Mouse (Mus musculus) lung, embryonic 14.5 days (tissue): ENCODE data around the gene Rsph3a. TPM values are rescaled to one million over a fixed set of nuclear protein-coding genes. Genes with fewer than 3 reads are reported as not detected.

Source experiments
- ATAC-seq: fragments of 200-750 bp; cut with Nextera tagmentation; 2 replicates; pipeline ENCODE4 v1.8.0; 2017; ENCODE audit warnings: mild to moderate bottlenecking, moderate TSS enrichment, moderate library complexity; ENCODE audit not compliant: insufficient read depth
- DNase-seq: peaks from one replicate; pipeline ENCODE4 v3.0.0-alpha.2; 2015
- H3K27ac ChIP-seq: fragments of 300-500 bp; sonication (generic); 2 replicates; pipeline ENCODE4 v1.5.1; 2014; ENCODE audit warnings: low read depth, mild to moderate bottlenecking, moderate library complexity
- H3K27me3 ChIP-seq: fragments of 300-500 bp; sonication (generic); 2 replicates; pipeline ENCODE4 v1.6.1; 2014; ENCODE audit warnings: low read length, control low read depth; ENCODE audit not compliant: insufficient read depth
- H3K36me3 ChIP-seq: fragments of 300-500 bp; sonication (generic); 2 replicates; pipeline ENCODE4 v1.6.1; 2014; ENCODE audit warnings: control low read depth; ENCODE audit not compliant: insufficient read depth
- H3K4me1 ChIP-seq: fragments of 300-500 bp; sonication (generic); 2 replicates; pipeline ENCODE4 v1.6.1; 2014; ENCODE audit warnings: antibody characterized with exemption, control low read depth; ENCODE audit not compliant: insufficient read depth
- H3K4me2 ChIP-seq: fragments of 300-500 bp; sonication (generic); 2 replicates; pipeline ENCODE4 v1.6.1; 2014; ENCODE audit warnings: mild to moderate bottlenecking
- H3K4me3 ChIP-seq: fragments of 300-500 bp; sonication (generic); 2 replicates; pipeline ENCODE4 v1.5.1; 2014; ENCODE audit warnings: low read depth, low read length
- H3K9ac ChIP-seq: fragments of 300-500 bp; sonication (generic); 2 replicates; pipeline ENCODE4 v1.6.1; 2014
- H3K9me3 ChIP-seq: fragments of 300-500 bp; sonication (generic); 2 replicates; pipeline ENCODE4 v1.6.1; 2016; ENCODE audit warnings: low read depth, low read length, control low read depth
- CTCF ChIP-seq: IDR thresholded peaks from 2 replicates; pipeline ENCODE4 v1.5.1; 2016; ENCODE audit warnings: antibody characterized with exemption, low read depth
- WGBS: fragments of 180-500 bp; shearing (Covaris S2); extraction: QIAGEN DNeasy Blood & Tissue Kit; methylation state at CpG from one replicate; pipeline ENCODE4 v1.1.7; 2014; 5-methylcytosine and 5-hydroxymethylcytosine counted together
- polyA plus RNA-seq: library from polyadenylated mRNA; unstranded; fragments of >200 nt; fragmentation: Nextera tagmentation; extraction: Ambion mirVana; gene quantifications from 2 replicates; pipeline ENCODE4 v1.2.1, GENCODE M21; 2014

The Rsph3a gene
- polyA plus RNA-seq, 1 experiment from 2014 or later: 48.2 TPM

DNA sequence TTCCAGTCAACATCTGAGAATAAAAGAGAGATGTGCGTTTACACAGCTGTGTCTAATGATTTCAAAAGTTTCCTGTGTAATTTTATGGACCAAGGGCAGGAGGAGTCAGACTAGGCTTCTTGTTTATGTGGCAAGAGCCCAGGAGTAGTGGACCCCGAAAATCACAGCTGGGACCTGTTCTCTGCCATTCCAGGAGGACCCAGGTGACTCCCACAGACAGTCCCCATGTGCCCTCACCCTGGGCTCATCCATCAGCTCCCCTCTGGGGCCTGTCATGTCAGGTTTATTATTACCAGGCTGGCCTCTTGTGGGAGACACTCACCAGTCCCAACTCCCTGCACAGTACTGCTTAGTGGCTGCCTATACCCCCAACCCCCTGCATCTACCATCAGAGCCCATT lies 26.2 kb upstream of the Rsph3a start:
- H3K4me1 ChIP-seq: no peaks in the 10 kb centered on the region
- 46% methylated on average over 2 of the region's 2 CpGs for WGBS
- peak; percentile 0 for DNase-seq
- no peaks in the 10 kb centered on the region for H3K36me3 ChIP-seq
- H3K9ac ChIP-seq: no peak overlapping the region
- TF ChIP-seq CTCF: no peak
- no peak for ATAC-seq
- no peak overlapping the region for H3K27ac ChIP-seq
- no peak overlapping the region for H3K4me2 ChIP-seq
- no peak overlapping the region for H3K4me3 ChIP-seq
- no peaks in the 10 kb centered on the region for H3K9me3 ChIP-seq
- H3K27me3 ChIP-seq: no peaks in the 10 kb centered on the region

DNA sequence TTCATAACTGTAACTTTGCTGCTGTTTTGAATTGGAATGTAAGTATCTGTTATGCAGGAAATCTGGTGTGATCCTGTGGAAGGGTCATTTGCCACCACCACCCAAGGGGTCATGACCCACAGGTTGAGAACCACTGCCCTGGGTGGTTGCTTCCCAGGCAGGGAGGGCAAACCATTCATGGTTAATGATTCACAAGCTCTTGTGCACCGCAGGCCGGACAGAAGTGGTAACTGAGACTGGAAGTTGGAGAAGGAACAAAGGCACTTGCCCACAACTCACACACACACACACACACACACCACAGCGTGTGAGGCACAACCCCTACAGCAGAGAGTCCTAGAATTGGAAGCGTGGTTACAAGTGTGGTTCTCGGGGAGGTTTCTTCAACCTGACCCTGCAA lies 22.9 kb upstream of the Rsph3a start:
- TF ChIP-seq CTCF: no peak
- peak; percentile 8 for DNase-seq
- Histone ChIP-seq H3K9me3 (no peaks in the 10 kb centered on the region), H3K27ac (no peak overlapping the region), H3K9ac (no peak overlapping the region), H3K4me2 (no peak overlapping the region), H3K4me3 (no peak overlapping the region), H3K27me3 (no peaks in the 10 kb centered on the region), H3K36me3 (no peaks in the 10 kb centered on the region), H3K4me1 (0 out of 2 replicates have a peak, but pooled peaks cover 5% of the 10 kb centered on the region)
- no peak for ATAC-seq
- WGBS: 68% methylated on average over 5 of the region's 5 CpGs

DNA sequence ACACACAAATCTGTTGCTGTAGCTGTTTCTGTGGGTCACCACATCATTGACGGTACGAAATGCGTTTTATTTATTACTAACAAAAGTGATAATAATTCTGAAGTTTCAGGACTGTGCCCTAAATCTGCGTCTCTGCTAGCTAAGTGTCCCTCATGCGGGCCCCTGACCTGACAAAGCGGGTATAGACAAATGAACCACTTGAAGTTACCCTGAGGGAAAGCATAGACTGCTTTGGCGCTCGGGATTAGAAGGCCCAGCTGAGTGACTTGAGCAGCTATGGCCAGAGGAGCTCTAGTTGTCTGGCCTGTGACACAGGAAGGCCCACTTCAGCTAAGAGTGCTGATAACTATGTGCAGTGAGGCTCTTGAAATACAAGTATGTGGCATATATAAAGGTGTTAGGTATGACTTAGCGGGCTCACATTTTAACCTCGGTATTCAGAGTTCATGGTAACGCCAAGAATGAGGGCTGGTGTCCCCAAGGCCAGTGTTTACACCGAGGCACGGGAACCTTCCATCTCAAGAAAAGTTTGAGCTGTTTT lies 21.2 kb upstream of the Rsph3a start:
- no peak for TF ChIP-seq CTCF
- Histone ChIP-seq H3K4me3 (no peak overlapping the region), H3K36me3 (no peaks in the 10 kb centered on the region), H3K4me1 (0 out of 2 replicates have a peak, but pooled peaks cover 5% of the 10 kb centered on the region), H3K9ac (no peak overlapping the region), H3K27me3 (no peaks in the 10 kb centered on the region), H3K4me2 (no peak overlapping the region), H3K9me3 (no peaks in the 10 kb centered on the region), H3K27ac (no peak overlapping the region)
- ATAC-seq (no peak), DNase-seq (peak; percentile 25)
- WGBS: 64% methylated on average over 13 of the region's 13 CpGs

DNA sequence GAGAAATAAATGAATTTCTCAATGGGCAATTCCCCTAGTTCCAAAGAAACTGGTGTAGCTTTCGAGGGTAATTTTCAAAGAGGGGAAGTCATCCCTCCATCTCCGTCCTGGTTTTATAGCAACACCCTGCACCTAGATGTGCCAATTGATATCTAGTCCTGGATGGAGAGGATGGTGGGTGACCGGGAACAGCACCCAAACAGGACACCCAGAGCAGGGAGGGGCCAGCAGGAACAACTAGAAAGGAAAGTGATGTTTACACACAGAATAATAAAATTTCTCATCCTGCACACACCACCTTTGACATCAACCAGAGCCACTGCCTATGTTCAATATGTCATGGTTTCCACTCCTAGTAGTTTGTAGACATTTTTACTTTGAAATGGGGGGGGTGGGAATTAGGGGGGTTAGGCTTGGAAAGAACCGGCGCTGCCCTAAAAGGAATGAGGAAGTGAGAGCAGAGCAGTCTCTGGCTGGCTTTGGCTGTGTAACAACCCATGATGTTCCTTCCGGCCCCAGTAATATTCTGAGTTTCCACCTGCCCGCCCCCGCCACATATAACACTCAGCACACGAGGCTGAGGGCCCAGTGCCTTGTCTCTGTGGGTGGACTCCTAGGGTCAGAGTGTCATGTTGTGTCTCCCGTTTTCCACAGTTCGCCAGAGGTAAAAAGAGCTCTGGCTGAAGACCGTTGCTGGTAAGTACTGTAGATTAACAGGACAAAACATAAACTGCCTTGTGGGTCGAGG lies 19.8 kb upstream of the Rsph3a start, which contains the start of gene Tagap:
TSS of gene Tagap (plus strand) at position 588 of the 748 bp plus-strand sequence.
- DNase-seq: no peak

DNA sequence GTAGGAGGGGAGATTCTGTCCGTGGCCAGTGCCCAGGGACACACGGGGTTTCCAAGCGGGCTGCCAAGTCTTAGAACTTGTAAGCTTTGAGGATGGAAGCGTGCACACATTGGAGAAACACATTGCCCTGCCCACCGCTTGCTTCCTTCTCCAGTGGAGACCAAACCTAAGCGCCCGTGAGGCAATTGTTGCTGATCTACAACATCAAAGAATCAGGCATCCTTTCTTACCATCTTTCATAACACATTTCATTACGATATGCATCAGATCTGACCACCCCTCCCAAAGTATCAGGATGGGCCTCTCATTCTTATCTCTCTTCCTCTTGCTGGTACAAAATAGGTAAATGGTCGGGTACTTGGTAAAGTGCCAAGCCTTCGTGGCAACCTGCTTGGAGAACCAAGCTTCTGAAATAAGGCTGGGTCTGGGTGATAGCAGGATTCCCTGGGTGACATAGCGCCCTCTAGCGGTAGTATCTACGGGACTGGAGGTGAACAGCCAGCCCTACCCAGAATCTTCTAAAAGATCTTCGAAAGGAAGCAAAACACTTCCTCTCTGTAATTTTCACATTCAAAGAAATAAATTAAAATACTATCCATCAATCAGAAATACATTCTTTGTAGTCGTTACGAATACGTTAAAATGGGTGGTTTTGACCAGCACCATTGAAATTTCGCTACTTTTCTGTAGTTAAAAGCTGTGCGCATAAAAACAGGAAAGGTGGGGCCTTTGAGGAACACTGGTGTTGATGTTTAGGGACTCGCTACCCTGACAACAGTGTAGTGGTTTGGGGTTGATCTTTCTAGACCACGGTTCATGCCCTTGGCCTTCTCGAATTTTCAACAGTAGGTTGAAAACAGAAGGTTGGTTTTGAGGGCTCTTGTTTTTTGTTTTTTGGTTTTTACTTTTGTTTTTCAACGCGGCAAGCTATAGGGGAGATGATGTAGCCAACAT lies 17.6 kb upstream of the Rsph3a start:
- Histone ChIP-seq H3K27ac (no peak overlapping the region), H3K4me1 (0 out of 2 replicates have a peak, but pooled peaks cover 5% of the 10 kb centered on the region), H3K4me3 (no peak overlapping the region), H3K9me3 (no peaks in the 10 kb centered on the region), H3K27me3 (no peaks in the 10 kb centered on the region), H3K9ac (no peak overlapping the region), H3K36me3 (no peaks in the 10 kb centered on the region), H3K4me2 (no peak overlapping the region)
- peak; percentile 71 for TF ChIP-seq CTCF
- DNase-seq (peak; percentile 77), ATAC-seq (no peak)
- 64% methylated on average over 24 of the region's 24 CpGs for WGBS

More for the DNA sequence above, 19.8 kb upstream of the Rsph3a start, which contains the start of gene Tagap:
- no peak for TF ChIP-seq CTCF
- 0 out of 2 replicates have a peak, but pooled peaks cover 5% of the 10 kb centered on the region for H3K4me1 ChIP-seq
- H3K4me3 ChIP-seq: no peak within 1 kb of the TSS
- no peak for ATAC-seq
- H3K36me3 ChIP-seq: no peaks in the 10 kb centered on the region
- H3K27ac ChIP-seq: no peak within 1 kb of the TSS
- H3K4me2 ChIP-seq: no peak within 1 kb of the TSS
- H3K27me3 ChIP-seq: no peaks in the 10 kb centered on the region
- WGBS: 34% methylated on average over 13 of the region's 13 CpGs
- no peaks in the 10 kb centered on the region for H3K9me3 ChIP-seq
- no peak within 1 kb of the TSS for H3K9ac ChIP-seq

DNA sequence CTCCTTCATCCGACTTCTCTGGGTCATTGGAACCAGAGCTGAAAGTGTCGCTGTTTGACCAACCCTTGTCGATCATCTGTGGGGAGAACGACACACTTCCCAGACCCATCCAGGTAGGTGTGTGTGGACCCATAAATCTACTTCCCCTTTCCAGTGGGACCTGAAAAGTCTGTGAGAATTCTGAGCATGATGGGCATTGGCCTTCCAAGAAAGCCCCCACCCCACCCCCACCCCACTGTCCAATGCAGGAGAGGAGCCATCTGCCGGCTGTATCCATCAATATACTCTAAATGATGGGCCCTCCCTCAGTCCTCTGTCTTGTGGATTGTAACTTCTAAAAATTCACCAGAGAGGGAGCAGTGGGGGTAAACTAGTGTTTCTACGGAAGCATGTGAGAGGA lies 16.8 kb upstream of the Rsph3a start:
- Histone ChIP-seq H3K4me2 (no peak overlapping the region), H3K9me3 (no peaks in the 10 kb centered on the region), H3K4me1 (0 out of 2 replicates have a peak, but pooled peaks cover 5% of the 10 kb centered on the region), H3K36me3 (no peaks in the 10 kb centered on the region), H3K27me3 (no peaks in the 10 kb centered on the region), H3K4me3 (no peak overlapping the region), H3K9ac (no peak overlapping the region), H3K27ac (no peak overlapping the region)
- TF ChIP-seq CTCF: no peak
- DNase-seq (no peak), ATAC-seq (no peak)
- 86% methylated on average over 6 of the region's 6 CpGs for WGBS
